Mouse (Mus musculus) lung, embryonic 16.5 days (tissue): Measurements from ENCODE around the gene Grid1. TPM values are rescaled to one million over a fixed set of nuclear protein-coding genes. Genes with fewer than 3 reads are reported as not detected.

ENCODE experiments used
- ATAC-seq: fragments of 200-750 bp; cut with Nextera tagmentation; 2 replicates; pipeline ENCODE4 v1.8.0; 2017; ENCODE audit warnings: low read depth, mild to moderate bottlenecking, moderate library complexity
- H3K27ac ChIP-seq: fragments of 300-500 bp; sonication (generic); 2 replicates; pipeline ENCODE4 v1.5.1; 2014; ENCODE audit warnings: mild to moderate bottlenecking, control low read depth, low read length
- H3K27me3 ChIP-seq: fragments of 300-500 bp; sonication (generic); 2 replicates; pipeline ENCODE4 v1.6.1; 2014; ENCODE audit warnings: low read depth, low read length, mixed read lengths; ENCODE audit not compliant: control insufficient read depth, insufficient read depth
- H3K36me3 ChIP-seq: fragments of 300-500 bp; sonication (generic); 2 replicates; pipeline ENCODE4 v1.6.1; 2014; ENCODE audit warnings: low read length; ENCODE audit not compliant: control insufficient read depth, insufficient read depth
- H3K4me1 ChIP-seq: fragments of 300-500 bp; sonication (generic); replicated peaks from 2 replicates; pipeline ENCODE4 v1.6.1; 2014; ENCODE audit warnings: low read length, mixed read lengths; ENCODE audit not compliant: control insufficient read depth, insufficient read depth
- H3K4me2 ChIP-seq: fragments of 300-500 bp; sonication (generic); 2 replicates; pipeline ENCODE4 v1.6.1; 2014; ENCODE audit warnings: low read depth, low read length, control low read depth
- H3K4me3 ChIP-seq: fragments of 300-500 bp; sonication (generic); 2 replicates; pipeline ENCODE4 v1.5.1; 2014; ENCODE audit warnings: mild to moderate bottlenecking, low read length, control low read depth
- H3K9ac ChIP-seq: fragments of 300-500 bp; sonication (generic); 2 replicates; pipeline ENCODE4 v1.6.1; 2014; ENCODE audit warnings: low read length, control low read depth
- H3K9me3 ChIP-seq: fragments of 300-500 bp; sonication (generic); 2 replicates; pipeline ENCODE4 v1.6.1; 2016; ENCODE audit warnings: low read length; ENCODE audit not compliant: control insufficient read depth
- WGBS: fragments of 180-500 bp; shearing (Covaris S2); extraction: QIAGEN DNeasy Blood & Tissue Kit; methylation state at CpG from one replicate; pipeline ENCODE4 v1.1.7; 2014; 5-methylcytosine and 5-hydroxymethylcytosine counted together
- polyA plus RNA-seq: library from polyadenylated mRNA; unstranded; fragments of >200 nt; fragmentation: Nextera tagmentation; extraction: Ambion mirVana; gene quantifications from 2 replicates; pipeline ENCODE4 v1.2.1, GENCODE M21; 2015

Gene Grid1
- 0.51 and 0.54 TPM in 2 replicates for polyA plus RNA-seq

DNA sequence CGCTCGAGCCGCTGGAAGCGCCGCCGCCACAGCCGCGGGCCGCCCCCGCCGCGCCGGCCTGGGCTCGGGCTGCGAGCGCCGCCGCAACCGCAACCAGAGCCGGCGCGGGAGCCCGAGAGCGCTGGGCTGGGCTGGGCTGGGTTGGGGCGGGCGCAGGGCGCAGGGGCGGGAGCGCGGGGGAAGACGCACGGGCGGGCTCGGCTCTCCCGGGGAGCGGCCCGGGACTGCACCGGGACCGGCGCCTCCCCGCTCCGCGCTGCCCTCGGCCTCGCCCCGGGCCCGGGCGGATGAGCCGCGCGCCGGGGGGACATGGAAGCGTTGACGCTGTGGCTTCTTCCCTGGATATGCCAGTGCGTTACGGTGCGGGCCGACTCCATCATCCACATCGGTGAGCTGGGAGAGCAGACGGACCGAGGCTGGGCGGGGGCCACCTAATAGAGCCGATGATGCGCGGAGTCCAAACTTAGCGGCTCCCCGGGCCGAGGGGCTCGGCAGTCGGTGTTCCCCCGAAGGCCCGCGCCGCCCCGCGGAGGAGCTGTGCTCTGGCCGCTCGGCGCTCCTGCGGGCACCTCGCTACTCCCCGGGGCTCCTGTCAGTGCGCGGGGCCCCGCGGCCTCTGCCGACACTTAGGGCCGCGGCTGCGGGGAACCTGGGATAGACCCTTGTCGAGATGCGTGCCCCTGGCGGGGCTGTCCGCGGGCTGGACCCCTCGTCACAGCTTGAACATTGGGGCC lies at the start of gene Grid1:
Gene Grid1, plus strand, starts transcription at position 190 of the 734 bp plus-strand sequence.
- peak; percentile 64 for ATAC-seq
- Histone ChIP-seq H3K4me3 (peak within 1 kb of the TSS; percentile 54), H3K9me3 (no peaks in the 10 kb centered on the region), H3K27me3 (peaks cover 87% of the 10 kb centered on the region), H3K4me1 (peaks cover 9% of the 10 kb centered on the region; the same call in 1 of the 2 replicates), H3K9ac (peak within 1 kb of the TSS; percentile 11; the same call in 1 of the 2 replicates), H3K36me3 (no peaks in the 10 kb centered on the region), H3K4me2 (peak within 1 kb of the TSS; percentile 84), H3K27ac (no peak within 1 kb of the TSS)
- WGBS: under 1% methylated on average over 66 of the region's 96 CpGs

DNA sequence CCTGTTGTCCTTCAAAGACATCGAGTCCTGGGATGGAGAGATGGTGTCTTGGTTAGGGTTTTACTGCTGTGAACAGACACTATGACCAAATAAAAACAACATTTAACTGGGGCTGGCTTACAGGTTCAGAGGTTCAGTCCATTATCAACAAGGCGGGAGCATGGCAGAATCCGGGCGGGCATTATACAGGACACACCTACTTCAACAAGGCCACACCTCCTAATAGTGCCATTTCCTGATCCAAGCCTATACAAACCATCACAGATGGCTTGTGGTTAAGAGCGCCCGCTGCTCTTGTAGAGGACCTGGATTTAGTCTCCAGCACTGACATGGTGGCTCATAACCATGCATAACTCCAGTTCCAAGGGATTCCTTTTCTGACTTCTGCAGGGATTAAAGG lies 49.4 kb upstream of the Grid1 start:
- 83% methylated on average over 6 of the region's 6 CpGs for WGBS
- Histone ChIP-seq H3K36me3 (no peaks in the 10 kb centered on the region), H3K9me3 (no peaks in the 10 kb centered on the region), H3K4me3 (no peak overlapping the region), H3K4me2 (no peak overlapping the region), H3K27ac (no peak overlapping the region), H3K27me3 (peaks cover 11% of the 10 kb centered on the region), H3K4me1 (peaks cover 9% of the 10 kb centered on the region), H3K9ac (no peak overlapping the region)
- ATAC-seq: no peak

DNA sequence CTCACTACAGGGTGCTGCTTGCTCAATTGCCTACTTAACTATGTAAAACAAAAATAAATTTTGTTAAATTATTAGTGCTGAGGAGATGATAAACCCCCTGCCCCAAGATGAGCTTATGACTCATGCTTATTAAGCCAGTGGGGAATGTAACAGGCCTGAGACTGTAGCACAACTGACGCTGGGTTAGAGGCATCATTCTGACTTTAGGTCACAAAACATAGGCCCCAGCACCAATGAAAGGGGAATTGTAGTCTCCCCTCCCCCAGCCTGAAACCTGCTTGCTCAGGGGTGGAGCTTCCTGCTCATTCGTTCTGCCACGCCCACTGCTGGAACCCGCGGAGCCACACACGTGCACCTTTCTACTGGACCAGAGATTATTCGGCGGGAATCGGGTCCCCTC lies 48.3 kb upstream of the Grid1 start:
- Histone ChIP-seq H3K9me3 (no peaks in the 10 kb centered on the region), H3K4me1 (peaks cover 9% of the 10 kb centered on the region), H3K4me2 (no peak overlapping the region), H3K4me3 (no peak overlapping the region), H3K9ac (no peak overlapping the region), H3K36me3 (no peaks in the 10 kb centered on the region), H3K27ac (no peak overlapping the region), H3K27me3 (peaks cover 11% of the 10 kb centered on the region)
- no peak for ATAC-seq
- 44% methylated on average over 9 of the region's 9 CpGs for WGBS

DNA sequence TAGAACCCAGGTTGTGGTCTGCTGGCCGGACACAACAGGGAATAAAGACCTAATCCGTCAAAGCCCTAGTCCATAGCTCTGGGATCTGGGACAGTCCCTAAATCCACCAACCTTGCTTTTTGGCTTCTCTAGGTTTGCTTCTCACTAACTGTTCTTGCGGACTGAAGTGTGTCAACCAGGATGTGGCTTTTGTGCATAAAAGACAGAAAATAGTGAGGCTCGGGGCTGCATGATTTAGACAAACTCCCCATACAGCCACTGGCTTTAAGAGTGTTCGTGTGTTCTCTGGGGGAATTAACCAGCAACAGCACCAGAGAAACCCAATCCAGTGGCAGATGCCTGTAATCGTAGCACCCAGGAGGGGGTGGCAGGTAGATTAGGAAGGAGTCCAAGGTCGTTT lies 47.8 kb upstream of the Grid1 start:
- no peak for ATAC-seq
- no peaks in the 10 kb centered on the region for H3K36me3 ChIP-seq
- H3K9ac ChIP-seq: no peak overlapping the region
- no peak overlapping the region for H3K4me3 ChIP-seq
- H3K27ac ChIP-seq: no peak overlapping the region
- peaks cover 11% of the 10 kb centered on the region for H3K27me3 ChIP-seq
- H3K4me2 ChIP-seq: no peak overlapping the region
- 58% methylated on average over 7 of the region's 7 CpGs for WGBS
- peaks cover 9% of the 10 kb centered on the region for H3K4me1 ChIP-seq
- no peaks in the 10 kb centered on the region for H3K9me3 ChIP-seq

DNA sequence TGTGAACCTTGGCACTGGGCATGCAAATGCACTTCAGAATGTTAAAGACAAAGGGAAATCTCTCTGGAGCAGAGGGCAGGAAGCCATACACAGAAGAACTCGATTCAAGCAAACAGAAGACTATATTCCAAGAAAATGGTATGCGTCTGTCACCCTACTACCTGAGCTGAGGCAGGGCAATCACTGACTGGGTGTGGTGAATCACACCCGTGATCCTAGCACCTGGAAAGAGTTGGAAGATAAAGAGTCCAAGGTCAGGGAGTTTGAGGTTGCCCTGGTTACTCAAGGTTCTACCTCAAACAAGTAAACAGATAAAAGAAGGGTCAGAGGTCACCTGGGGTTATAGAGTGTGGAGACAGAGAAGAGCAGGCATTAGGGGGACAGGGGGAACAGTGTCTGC lies 46.2 kb upstream of the Grid1 start:
- Histone ChIP-seq H3K36me3 (no peaks in the 10 kb centered on the region), H3K4me1 (peaks cover 9% of the 10 kb centered on the region), H3K9ac (no peak overlapping the region), H3K9me3 (no peaks in the 10 kb centered on the region), H3K27ac (no peak overlapping the region), H3K4me3 (no peak overlapping the region), H3K27me3 (peaks cover 11% of the 10 kb centered on the region), H3K4me2 (no peak overlapping the region)
- no peak for ATAC-seq
- 64% methylated on average over 3 of the region's 3 CpGs for WGBS

DNA sequence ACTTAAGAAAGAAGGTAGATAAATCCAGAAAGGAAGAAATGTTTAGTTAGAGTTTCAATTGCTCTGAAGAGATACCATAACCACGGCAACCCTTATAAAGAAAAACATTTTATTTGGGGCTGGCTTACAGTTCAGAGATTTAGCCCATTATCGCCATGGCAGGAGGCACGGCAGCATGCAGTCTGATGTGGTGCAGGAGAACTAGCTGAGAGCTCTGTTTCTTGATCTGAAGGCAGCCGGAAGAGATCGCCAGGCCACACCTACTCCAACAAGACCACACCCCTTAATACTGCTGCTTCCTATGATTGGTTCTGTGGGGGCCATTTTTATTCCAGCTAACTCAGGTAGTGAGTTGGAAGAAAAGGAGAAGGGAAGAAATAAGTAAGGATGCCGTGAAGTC lies 45.7 kb upstream of the Grid1 start:
- no peaks in the 10 kb centered on the region for H3K9me3 ChIP-seq
- H3K4me1 ChIP-seq: peaks cover 4% of the 10 kb centered on the region
- no peak for ATAC-seq
- H3K4me2 ChIP-seq: no peak overlapping the region
- H3K36me3 ChIP-seq: no peaks in the 10 kb centered on the region
- H3K4me3 ChIP-seq: no peak overlapping the region
- WGBS: 72% methylated on average over 6 of the region's 6 CpGs
- H3K9ac ChIP-seq: no peak overlapping the region
- H3K27ac ChIP-seq: no peak overlapping the region
- H3K27me3 ChIP-seq: peaks cover 10% of the 10 kb centered on the region

DNA sequence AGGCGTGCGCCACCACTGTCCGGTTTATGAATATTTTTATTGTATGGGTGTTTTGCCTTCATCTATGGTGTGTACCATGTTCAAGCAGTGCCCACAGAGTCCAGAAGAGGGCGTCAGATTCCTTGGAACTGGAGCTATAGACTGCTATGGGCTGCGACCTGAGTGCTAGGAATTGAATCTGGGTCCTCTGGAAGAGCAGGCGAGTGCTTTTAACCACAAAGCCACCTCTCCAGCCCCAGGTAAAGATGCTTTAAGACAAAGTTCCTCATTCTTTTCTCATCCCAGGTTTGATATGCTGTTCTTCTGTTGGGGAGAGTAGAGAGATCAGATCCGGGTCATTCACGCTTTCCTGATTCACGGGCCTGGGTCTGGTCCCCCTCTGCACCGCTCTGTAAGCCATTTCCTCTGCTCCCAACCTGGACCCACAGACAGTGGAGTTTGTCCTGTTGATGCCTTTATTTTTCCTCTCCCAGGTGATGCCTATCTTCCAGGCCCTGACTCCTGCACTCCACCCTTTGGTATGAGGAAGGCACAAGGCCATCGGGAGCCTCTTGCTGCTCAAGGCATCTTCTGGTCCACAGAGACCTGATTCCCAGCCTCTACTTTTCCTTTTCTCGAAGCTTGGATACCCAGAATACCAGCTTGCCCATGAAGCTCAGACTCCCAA lies 43.1 kb upstream of the Grid1 start:
- WGBS: 85% methylated on average over 12 of the region's 12 CpGs
- no peak overlapping the region for H3K9ac ChIP-seq
- no peak overlapping the region for H3K4me3 ChIP-seq

DNA sequence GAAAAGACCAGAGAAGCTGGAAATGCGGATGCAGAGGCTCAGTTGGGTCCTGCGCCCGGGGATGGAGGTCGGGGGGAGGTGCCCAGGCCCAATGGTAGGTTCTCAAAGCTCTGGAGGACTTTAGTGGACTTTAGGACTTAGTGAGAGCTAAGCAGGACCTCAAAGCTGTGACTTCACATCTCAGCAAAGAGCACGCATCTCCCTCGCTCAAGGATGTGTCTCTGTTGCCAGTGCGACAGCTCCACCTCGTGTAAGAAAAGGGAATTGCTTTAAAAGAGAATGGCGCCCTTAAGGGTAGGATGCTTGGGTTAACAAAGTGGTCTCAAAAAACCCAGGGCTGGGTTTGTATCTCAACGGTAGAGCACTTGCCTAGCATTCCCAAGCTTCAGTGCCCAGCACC lies 42.1 kb upstream of the Grid1 start:
- Histone ChIP-seq H3K27me3 (no peaks in the 10 kb centered on the region), H3K4me1 (no peaks in the 10 kb centered on the region), H3K27ac (no peak overlapping the region), H3K4me2 (no peak overlapping the region), H3K36me3 (no peaks in the 10 kb centered on the region), H3K4me3 (no peak overlapping the region), H3K9me3 (no peaks in the 10 kb centered on the region), H3K9ac (no peak overlapping the region)
- ATAC-seq: 0 out of 2 replicates have a peak, but pooled peaks have one; percentile 10
- 17% methylated on average over 10 of the region's 10 CpGs for WGBS

More for the DNA sequence above, 43.1 kb upstream of the Grid1 start:
- H3K36me3 ChIP-seq: no peaks in the 10 kb centered on the region
- H3K4me1 ChIP-seq: no peaks in the 10 kb centered on the region
- no peak for ATAC-seq
- no peaks in the 10 kb centered on the region for H3K9me3 ChIP-seq
- H3K27ac ChIP-seq: no peak overlapping the region
- H3K4me2 ChIP-seq: no peak overlapping the region
- H3K27me3 ChIP-seq: no peaks in the 10 kb centered on the region

DNA sequence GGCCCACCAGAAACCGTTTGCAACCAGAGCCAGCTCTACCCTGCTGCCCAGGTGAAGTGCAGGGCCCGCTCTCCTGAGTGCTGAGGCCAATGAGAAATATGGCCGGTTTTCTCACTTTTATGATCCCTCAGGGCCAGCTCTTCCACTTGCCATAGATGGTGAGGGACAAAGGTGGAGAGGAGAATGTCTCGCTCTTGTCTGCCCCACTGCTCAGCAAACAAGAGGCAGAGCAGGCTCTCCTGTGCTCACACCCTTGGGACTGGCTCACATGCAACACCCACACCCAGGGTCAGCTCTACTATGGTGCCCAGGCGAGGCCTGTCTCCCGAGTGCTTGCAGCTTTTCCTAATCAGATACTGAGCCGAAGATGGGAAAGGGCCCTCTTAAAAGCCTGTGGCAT lies 41.1 kb upstream of the Grid1 start:
- Histone ChIP-seq H3K4me3 (no peak overlapping the region), H3K27ac (no peak overlapping the region), H3K4me1 (no peaks in the 10 kb centered on the region), H3K4me2 (no peak overlapping the region), H3K36me3 (no peaks in the 10 kb centered on the region), H3K9ac (no peak overlapping the region), H3K9me3 (no peaks in the 10 kb centered on the region), H3K27me3 (no peaks in the 10 kb centered on the region)
- ATAC-seq: no peak
- WGBS: 77% methylated on average over 7 of the region's 7 CpGs
